Mouse (Mus musculus) embryo, embryonic 11.5 days (tissue): Measurements from ENCODE around the gene Terf2.
"Not testable (repeated sequence)": the region's sequence is repeated elsewhere in the genome, so short reads cannot be mapped to it uniquely, and the experiment has no call there.

Source experiments
- DNase-seq: peaks from one replicate; pipeline ENCODE4 v3.0.0-alpha.2; 2012; ENCODE audit warnings: low read depth, low spot score

Gene Terf2

DNA sequence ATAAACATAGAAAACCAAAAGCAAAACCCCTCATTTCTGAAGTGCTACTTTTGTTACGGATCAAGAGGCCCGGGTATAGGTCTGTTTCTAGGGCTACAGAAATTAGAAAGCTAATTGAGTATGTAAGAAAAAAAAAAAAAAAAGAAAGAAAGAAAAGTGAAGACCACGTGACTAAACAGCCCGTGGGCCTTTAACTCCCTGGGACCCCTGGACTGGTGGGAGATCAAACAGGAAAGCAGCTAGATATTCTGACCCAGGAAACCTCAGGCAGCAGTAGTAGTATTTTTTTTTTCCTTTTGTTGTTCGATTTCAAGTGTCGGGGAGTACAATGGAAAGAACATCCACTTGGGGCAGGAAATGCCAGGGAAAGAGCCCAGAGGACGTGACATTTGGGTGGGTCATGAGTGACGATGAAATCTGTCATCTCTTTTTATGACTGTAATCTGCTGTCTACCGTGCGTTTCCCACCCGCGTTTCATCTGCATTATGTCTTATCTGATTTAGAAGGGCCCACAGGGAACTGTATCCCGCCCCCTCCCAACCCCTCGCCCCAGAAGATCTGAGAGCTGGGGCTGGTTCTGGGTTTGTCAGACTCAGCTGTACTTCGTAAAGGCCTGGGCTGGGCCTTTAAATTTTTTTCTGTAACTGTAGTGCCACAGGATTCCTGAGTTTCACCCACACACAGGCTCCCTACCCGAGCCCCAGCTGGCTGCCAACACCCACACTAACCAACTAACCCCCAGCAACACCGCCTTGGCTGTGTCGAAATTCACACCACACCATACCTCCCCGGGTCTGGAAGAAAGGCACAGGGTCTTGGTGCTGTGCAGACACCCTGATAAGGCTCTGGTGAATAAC lies 18.0 kb upstream of the Terf2 start:
- no peak for DNase-seq

DNA sequence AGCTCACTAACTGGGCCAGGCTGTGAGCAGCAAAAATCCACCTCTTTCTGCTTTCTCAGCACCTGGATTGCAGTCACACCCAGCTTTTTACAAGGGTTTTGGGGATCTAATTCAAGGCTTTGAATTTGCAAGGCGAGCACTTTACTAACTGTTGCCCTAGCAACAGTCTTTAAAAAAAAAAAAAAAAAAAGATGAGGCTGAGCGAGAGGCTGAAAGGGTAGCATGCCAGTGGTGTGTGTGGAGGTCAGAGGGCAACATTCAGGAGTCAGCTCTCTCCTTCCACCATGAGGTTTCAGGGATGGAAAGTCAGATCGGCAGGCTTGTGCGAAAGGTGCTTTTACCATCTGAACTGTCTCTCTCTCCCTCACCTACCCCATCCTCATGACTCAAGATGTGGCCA lies 16.9 kb upstream of the Terf2 start:
- no peak for DNase-seq

DNA sequence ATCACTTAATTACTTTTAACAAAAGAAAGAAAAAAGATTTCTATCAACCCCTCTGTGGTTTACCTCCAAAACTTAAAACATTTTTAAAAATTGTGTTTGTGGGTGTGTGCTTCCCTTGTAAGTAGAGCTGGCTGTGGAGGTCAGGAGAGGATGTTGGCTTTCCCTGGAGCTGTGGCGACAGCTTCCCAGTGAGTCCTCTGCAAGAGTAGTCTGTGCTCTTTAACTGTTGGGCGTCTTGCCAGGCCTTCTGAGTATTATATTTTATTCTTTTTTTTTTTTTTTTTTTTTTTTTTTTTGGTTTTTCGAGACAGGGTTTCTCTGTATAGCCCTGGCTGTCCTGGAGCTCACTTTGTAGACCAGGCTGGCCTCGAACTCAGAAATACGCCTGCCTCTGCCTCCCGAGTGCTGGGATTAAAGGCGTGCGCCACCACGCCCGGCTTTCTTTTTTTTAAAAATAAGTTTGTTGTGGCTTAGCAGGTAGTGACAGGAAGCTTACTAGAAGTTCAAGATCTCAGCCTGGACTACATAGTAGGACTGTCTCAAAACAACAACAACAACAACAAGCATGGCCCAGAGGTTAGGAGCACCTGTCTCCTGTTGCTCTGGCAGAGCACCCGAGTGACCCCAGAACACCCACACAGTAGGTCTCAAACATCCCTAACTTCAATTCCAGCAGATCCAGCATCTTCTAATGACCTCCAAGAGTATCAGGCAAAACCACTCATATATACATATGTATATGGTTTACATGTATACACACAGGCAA lies 15.2 kb upstream of the Terf2 start:
- DNase-seq, result no peak

DNA sequence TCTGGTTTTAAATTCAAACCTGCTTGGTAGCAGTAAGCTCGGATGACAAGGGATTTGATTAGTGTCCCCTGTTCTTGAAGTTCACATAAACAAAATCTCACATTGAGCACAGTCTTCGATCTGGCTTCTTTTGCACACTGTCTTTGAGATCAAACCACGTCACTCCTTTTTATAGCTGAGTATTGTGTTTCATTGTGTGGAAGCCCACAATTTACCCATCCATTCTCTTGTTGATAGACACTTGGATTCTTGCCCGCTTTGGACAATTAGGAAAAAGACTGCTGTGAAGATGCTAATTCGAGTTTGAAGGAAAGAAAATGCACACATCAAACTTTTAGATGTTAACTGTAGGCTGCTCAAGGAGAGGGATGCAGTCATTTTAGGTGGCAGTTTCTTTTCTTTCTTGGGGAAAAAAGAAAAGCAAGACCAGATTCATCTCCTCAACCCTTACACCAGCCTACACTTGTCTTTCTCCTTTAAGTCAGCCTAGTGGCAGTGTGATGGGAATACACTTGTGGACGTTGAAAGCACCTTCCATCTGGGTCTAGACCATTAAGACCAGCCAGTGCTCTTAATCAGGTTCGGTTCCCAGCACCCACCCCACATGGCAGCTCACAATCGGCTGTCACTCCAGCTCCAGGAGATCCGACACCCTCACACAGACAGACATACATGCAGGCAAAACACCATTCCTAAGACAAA lies 14.4 kb upstream of the Terf2 start:
- no peak for DNase-seq

DNA sequence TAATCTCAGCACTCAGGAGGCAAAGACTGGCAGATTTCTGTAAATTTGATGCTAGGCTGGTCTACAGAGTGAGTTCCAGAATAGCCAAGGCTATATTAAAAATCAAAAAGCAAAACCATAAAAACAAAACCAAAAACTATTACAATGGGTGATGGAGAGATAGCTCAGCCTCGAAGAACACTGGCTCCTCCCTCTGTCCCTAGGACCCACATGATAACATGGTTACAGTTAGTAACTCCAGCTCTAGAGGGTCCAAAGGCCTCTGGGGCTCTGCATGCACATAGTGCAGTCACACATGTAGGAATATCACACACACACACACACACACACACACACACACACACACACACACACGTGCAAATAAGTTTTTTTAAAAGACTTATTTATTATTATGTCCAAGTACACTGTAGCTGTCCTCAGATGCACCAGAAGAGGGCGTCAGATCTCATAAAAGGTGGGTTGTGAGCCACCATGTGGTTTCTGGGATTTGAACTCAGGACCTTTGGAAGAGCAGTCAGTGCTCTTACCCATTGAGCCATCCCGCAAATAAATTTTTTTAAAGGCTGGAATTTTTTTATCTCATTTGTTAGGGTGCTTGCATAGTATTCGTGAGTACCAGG lies 13.6 kb upstream of the Terf2 start:
- DNase-seq, result no peak

DNA sequence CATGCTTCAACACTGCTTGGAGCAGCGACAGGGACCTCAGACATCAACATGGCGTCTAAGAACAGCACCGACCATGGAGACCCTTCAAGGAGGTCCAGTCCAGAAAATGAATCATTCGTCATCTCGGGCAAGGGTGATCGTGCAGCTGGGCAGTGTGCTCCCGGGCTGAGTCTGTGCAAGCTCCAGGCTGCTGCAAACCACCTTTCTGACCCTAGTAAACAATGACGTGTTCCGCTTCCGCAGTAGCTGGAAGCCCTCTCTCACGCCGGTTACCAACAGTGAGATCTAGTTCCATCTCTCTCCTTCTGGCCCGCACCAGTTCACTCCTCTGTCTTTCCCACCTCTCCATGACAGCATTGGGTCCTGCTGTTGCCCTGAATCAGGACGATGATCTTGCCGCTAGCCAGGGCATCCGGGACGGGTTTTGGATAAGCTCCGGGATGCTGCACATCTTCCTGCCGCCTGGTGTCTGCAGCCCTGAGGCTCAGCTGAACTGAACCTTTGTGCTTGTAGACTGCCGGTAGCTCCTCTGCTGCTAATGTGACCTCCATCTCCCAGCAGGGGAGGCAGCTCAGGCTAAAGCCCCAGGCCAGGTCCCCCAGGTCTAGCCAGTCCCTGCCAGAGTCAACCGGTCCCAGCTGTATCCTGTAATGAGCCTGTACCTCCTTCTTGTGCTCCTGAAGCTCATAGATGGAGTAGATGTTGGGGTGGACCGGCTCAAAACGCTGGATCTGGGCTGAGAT lies 12.8 kb upstream of the Terf2 start:
- no peak for DNase-seq

DNA sequence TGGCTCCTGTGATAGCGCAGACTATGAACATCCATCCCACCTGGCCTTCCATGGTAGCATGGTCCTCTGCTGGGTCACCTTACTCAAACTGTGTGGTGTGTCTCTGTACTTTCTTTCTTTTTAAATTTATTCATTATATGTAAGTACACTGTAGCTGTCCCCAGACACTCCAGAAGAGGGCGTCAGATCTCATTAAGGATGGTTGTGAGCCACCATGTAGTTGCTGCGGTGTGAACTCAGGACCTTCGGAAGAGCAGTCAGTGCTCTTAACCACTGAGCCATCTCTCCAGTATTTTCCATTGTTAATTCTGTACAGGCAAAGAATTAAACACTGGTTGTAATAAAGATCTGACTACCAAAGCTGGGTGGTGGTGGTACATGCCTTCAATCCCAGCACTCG lies 11.7 kb upstream of the Terf2 start:
- not testable (repeated sequence) for DNase-seq

DNA sequence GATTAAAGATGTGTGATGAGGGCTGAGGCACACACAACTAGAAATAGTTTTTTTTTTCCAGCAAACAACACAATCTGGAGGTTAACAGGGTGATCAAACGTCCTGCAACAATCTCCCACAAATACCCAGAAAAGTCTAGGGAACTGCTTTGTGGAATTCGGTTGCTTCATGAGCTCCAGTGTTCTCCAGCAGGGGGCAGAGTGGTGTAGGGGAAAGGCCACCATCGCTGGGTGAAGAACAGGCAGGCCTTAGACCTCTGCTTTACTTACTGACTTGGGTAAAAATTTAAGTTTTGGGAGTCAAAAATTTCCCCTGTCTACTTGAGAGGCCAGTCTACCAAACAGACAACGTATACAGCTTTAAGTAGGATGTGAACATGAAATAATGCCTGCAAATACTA lies 8.2 kb upstream of the Terf2 start:
- DNase-seq, result peak; percentile 68

DNA sequence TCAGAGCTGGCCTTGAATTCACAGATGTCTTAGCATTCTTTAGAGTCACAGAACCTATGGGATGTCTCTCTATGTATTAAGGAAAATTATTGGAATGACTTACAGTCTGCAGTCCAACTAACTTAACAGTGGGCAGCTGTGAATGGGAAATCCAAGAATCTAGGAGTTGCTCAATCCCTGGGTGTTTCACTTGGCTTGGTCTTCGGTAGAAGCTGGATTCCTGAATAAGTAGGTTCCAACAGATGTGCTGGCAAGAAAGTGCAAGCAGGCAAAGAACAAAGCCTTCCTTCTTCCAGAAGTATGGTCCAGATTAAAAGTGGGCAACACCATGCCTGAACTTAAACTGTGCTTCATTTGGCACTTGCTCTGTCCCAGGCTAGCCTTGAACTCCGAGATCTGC lies 4.3 kb upstream of the Terf2 start:
- no peak for DNase-seq

DNA sequence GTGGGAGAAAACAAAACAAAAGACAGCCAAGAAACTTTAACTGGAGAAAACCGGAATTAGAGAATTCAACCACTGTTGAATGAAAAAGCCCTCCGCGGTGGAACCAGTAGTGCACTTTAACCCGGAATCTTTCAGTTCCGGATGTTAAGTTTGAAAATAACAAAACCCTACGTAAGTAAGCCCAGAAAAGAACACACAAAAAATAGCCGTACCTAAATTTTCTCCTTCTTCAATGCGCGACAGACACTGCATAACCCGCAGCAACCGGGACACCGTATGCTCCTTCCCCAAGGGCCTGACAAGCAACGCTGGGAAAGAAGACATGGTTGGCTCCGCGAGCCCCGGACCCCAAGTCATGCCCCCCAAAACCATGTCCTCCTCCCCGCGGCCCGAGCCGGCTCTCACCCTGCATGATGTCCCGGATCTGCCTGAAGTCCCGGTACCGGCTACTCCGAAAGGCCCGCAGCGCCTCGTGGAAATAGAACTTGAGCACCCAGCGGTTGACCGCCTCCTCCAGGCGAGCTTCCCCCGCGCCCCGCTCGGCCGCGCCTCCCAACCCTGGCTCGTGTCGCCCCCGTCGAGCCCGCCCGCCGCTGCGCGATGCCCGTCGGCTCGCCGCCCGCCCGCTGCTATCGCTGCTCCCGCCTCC lies 506 bp downstream of the Terf2 start:
- DNase-seq, result no peak

DNA sequence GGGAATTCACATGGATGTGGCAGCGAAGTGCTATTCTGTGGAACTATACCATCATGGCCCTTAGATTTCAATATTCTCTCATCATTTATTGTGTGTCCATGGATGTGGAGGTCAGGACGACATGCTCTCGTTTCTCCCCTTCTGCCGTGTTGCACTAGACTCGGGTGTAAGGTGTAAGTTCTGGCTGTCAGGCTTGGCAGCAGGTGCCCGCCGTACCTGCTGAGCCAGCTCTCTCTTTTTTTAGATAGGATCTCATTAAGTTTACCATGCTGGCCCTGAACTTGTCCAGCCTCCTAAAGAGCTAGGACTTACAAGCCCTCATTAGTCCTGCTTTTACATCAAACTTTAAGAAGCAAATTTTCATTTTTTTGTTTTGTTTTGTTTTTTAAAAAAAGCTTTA lies 5.8 kb downstream of the Terf2 start:
- no peak for DNase-seq

DNA sequence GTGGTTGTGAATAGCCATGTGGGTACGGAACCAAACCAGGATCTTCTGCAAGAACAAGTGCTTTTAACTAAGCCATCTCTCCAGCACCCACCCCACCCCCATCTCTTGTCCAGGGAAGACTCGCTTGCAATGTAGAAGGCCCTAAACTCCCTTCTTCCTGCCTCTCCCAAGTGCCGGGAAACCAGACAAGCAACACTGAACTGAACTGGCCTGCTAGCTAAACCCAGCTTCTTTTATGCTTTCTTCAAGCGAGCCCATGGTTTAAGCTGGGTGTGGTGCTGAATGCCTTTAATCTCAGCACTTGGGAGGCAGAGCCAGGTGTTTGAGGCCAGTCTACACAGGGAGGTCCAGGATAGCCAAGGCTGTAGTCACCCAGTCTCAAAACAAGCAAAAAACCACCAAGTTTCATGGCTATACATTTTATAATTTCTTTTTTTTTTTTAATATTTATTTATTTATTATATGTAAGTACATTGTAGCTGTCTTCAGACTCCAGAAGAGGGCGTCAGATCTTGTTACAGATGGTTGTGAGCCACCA lies 7.8 kb downstream of the Terf2 start:
- no peak for DNase-seq

DNA sequence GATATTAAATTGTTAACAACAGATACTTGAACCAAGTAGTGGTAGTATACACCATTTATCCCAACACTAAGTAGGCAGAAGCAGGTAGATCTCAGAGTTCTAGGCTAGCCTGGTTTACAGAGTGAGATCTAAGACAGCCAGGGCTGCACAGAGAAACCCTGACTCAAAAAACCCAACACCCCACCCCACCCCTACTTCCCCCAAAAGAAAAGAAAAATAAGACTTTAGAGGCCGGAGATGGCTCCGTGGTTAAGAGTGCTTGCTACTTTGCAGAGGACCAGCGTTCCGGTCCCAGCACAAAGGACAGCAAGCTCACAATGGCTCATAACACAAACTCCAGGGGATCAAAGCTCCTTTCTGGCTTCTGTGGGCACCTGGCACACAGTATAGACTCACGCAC lies 10.3 kb downstream of the Terf2 start:
- no peak for DNase-seq

DNA sequence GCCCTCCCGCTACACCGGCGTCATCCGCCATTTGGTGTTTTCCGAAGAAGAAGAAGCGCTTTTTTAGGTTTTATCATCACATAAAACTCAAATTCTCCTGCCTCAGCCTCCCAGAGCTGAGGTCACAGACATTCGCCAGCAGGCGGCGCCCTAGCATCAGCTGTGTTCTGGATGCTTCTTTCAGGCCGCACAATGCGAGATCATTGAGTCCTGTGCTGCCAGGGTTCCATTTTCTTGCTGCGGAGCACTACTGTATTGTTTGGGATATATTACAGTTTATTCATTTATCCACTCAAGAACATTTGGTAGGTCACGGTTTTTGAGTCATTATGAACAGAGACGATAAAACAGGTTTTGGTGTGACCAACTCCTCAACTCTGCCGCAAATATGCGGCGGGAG lies 11.0 kb downstream of the Terf2 start:
- no peak for DNase-seq

DNA sequence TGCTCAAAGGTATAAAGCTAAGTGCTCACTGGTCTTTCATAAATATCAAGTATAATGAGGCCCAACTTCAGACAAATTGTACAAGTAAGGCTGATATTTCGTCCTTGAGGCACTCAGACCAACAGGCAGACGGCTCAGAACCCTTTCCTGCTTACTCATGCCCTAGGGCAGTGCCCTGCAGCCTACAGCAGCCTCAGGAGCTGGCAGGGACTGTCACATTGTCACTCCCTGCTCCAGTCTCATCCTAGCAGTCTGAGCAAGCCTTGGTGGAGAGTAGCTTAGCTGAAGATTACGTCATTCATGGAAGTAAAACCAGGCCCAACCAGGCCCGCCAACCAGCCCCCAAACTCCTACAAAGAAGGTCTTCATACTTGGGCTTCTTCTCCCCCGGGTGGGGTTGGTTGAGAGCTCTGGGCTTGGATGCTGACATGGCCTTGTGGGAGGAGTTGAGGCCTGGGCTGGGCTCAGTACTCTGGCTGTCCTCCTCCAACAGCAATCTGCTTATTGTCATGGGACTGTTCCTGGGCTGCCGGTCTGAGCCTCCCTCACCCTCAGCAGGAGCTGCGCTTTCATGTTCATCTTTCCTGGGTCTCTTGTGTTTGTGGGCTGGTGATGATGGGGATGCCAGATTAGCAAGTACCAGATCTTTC lies 20.0 kb downstream of the Terf2 start:
- DNase-seq, result no peak

DNA sequence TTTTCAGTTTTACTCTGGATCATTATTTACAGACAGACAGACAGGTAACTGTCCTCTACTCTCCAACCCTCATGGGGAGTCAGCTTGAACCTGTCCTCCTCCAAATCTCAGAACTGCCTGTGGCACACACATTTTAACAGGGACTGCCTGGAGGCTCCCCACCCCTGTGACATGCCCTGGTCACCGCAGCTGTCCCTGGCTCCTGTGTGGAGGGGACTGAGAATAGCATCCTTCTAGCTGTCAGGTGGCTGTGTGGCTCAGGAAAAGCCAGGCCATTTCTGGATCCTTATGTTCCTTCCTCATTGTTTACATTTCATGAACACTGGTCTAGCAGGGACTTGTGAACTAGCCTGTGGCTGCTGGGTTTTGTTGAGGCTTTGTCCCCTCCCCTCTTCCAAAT lies 22.2 kb downstream of the Terf2 start:
- no peak for DNase-seq

DNA sequence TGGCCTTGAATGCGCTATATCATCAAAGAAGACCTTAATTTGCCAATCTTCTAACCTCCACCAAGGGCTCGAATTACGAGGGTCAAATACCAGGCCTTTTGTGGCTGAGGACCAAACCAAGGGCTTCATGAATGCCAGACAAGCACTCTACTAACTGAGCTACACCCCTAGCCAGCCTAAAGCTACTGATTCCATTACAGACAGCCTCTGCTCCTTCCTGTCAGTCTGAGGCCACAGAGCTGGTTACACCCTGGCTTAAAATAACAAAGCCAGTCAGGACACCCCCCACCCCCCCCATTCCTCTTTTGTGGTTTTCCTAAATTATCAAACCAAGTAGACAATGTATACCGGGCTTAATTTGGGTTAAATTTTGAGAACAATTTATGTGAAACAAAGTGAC lies 22.6 kb downstream of the Terf2 start:
- no peak for DNase-seq

DNA sequence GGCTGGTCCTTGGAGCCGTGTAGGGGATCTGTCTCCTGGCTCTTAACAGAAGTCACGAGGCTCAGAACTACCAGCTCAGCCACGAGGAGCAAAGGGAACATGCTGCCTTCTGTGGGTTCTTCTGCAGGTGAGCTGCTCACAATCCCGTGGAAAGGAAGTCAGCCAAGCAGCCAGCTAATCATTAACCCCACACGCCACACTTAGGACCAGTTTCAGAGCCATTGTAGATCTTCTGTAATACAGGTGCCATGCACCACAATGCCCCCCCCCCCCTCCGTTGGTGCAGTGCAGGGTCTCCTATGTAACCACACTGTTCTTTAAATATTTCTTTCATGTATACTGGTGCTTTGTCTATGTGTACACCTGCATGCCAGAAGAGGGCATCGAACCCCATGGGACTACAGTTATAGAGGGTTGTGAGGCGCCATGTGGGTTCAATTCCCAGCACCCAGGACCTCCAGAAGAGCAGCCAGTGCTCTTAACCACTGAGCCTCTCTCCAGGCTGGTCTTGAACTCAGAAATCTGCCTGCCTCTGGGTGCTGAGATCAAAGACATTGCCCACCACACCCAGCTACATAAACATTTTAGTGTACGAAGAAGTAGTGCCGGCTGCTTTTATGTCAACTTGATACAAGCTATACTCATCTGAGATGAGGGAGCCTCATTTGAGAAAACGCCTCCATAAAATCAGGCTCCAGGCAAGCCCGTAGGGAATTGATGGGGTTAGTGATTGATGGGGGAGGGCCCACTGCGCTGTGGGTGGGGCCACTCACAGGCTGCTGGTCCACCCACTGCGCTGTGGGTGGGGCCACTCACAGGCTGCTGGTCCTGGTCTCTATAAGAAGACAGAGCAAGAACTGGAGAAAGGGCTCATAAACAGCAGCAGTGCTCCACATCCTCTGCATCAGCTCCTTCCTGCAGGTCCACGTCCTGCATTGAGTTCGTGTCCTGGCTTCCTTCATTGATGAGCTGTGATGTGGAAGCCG lies 30.5 kb downstream of the Terf2 start, which contains the start of gene Tmed6:
TSS of gene Tmed6 (minus strand) at position 134 of the 986 bp plus-strand sequence.
- DNase-seq, result no peak

DNA sequence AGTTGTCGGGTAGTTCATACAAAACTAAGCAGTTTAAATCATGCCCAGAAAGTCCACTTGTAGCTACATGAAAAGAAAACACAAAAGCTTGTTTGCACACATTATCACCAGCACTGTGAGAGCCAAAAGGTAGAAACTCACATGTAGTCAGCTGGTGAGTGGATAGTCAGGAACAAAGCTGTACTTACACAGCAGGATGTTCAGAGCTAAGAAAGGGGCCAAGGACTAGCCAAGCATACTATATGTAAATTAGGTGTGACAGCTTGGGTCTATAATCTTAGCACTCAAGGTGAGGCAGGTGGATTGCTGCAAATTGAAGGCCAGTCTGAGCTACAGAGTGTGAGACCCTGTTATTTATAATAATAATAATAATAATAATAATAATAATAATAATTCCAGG lies 33.7 kb downstream of the Terf2 start:
- no peak for DNase-seq
